Mouse (Mus musculus) lung, embryonic 15.5 days (tissue): Measurements from ENCODE around the gene A930018P22Rik. TPM values are rescaled to one million over a fixed set of nuclear protein-coding genes. Genes with fewer than 3 reads are reported as not detected.

Source experiments
- ATAC-seq: fragments of 200-750 bp; cut with Nextera tagmentation; 2 replicates; pipeline ENCODE4 v1.8.0; 2017; ENCODE audit warnings: moderate number of reproducible peaks, borderline replicate concordance; ENCODE audit not compliant: low FRiP score, low TSS enrichment; ENCODE audit errors: extremely low read depth
- H3K27ac ChIP-seq: fragments of 300-500 bp; sonication (generic); 2 replicates; pipeline ENCODE4 v1.5.1; 2015; ENCODE audit warnings: moderate library complexity, mild to moderate bottlenecking, inconsistent platforms
- H3K27me3 ChIP-seq: fragments of 300-500 bp; sonication (generic); 2 replicates; pipeline ENCODE4 v1.6.1; 2015; ENCODE audit warnings: inconsistent platforms
- H3K36me3 ChIP-seq: fragments of 300-500 bp; sonication (generic); 2 replicates; pipeline ENCODE4 v1.6.1; 2015; ENCODE audit warnings: inconsistent platforms
- H3K4me1 ChIP-seq: fragments of 300-500 bp; sonication (generic); 2 replicates; pipeline ENCODE4 v1.6.1; 2015; ENCODE audit warnings: inconsistent platforms
- H3K4me2 ChIP-seq: fragments of 300-500 bp; sonication (generic); 2 replicates; pipeline ENCODE4 v1.6.1; 2015; ENCODE audit warnings: inconsistent platforms, mild to moderate bottlenecking, moderate library complexity
- H3K4me3 ChIP-seq: fragments of 300-500 bp; sonication (generic); 2 replicates; pipeline ENCODE4 v1.5.1; 2015; ENCODE audit warnings: mild to moderate bottlenecking, inconsistent platforms
- H3K9ac ChIP-seq: fragments of 300-500 bp; sonication (generic); 2 replicates; pipeline ENCODE4 v1.6.1; 2015; ENCODE audit warnings: inconsistent platforms
- H3K9me3 ChIP-seq: fragments of 300-500 bp; sonication (generic); 2 replicates; pipeline ENCODE4 v1.6.1; 2016; ENCODE audit warnings: inconsistent platforms
- WGBS: fragments of 180-500 bp; shearing (Covaris S2); methylation state at CpG from one replicate; pipeline ENCODE4 v1.1.7; 2015; 5-methylcytosine and 5-hydroxymethylcytosine counted together
- polyA plus RNA-seq: library from polyadenylated mRNA; unstranded; fragments of >200 nt; fragmentation: Nextera tagmentation; extraction: Ambion mirVana; gene quantifications from 2 replicates; pipeline ENCODE4 v1.2.1, GENCODE M21; 2015

The A930018P22Rik gene
- polyA plus RNA-seq, 1 experiment from 2014 or later = not detected

DNA sequence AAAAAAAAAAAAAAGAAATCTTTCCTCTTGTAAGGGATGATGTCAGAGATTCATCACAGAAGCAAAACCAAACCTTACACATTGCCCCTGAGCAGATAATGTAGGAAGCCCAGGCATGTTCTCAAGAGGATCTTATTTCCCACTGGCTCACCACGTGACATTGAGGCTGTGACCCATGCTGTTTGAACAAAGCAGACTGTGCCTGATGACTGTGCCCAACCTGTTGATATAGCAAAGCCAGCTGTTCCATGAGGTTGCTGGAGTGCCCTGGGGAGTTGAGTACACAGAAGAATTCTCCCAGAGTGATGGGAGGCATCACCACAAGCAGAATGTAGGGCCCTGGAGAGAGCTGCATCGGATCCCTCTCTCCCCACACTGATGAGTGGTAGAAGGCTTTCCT lies 13.4 kb downstream of the A930018P22Rik start:
- no peak overlapping the region for H3K4me3 ChIP-seq
- H3K9me3 ChIP-seq = no peaks in the 10 kb centered on the region
- no peaks in the 10 kb centered on the region for H3K4me1 ChIP-seq
- no peaks in the 10 kb centered on the region for H3K36me3 ChIP-seq
- H3K9ac ChIP-seq = no peak overlapping the region
- ATAC-seq = no peak
- H3K4me2 ChIP-seq = no peak overlapping the region
- 42% methylated on average over 2 of the region's 2 CpGs for WGBS
- no peaks in the 10 kb centered on the region for H3K27me3 ChIP-seq
- H3K27ac ChIP-seq = no peak overlapping the region

DNA sequence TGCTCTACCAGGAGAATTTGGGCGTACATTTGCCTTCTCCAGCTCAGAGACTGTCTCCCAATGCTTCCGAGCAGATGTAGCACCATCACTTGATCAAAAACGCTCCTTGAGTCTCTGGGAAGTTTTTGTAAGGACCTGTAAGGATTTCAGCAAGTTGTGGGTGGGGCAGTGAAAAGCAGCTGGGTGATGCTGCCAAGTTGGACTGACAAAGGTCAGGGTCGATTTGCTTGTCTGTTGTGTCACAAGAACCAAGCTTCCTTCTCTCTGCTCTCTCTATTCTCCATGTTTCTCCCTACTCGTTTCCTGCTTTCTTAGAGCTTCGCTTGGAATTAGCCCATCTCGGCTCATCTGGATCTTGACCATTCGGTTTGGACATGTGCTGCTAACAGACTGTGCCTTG lies 19.6 kb downstream of the A930018P22Rik start:
- H3K4me3 ChIP-seq = no peak overlapping the region
- 81% methylated on average over 8 of the region's 8 CpGs for WGBS

DNA sequence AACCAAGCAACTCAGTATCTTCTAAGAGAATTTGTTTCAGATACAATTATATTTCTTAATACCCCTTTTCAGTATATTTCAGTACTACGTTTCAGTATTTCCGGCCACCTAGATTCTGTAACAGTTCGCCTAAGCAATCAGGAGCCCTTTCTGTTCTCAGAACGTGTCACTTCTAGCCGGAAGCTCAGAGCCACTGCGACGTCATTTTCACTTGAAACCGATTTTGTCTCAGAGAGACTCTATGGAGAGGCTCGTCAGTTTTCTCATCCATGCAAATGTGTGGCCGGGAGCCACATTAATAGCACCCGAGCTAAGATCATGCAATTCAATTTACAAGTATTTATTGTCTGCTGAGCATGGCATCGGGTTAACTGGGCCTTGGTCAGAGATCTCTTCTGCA lies 21.4 kb downstream of the A930018P22Rik start:
- H3K4me3 ChIP-seq = no peak overlapping the region
- no peak overlapping the region for H3K9ac ChIP-seq
- H3K36me3 ChIP-seq = no peaks in the 10 kb centered on the region
- ATAC-seq = no peak
- 87% methylated on average over 12 of the region's 12 CpGs for WGBS
- H3K27ac ChIP-seq = no peak overlapping the region
- no peak overlapping the region for H3K4me2 ChIP-seq
- no peaks in the 10 kb centered on the region for H3K27me3 ChIP-seq
- no peaks in the 10 kb centered on the region for H3K4me1 ChIP-seq
- H3K9me3 ChIP-seq = no peaks in the 10 kb centered on the region

More for the DNA sequence above, 19.6 kb downstream of the A930018P22Rik start:
- H3K9me3 ChIP-seq = no peaks in the 10 kb centered on the region
- no peaks in the 10 kb centered on the region for H3K27me3 ChIP-seq
- ATAC-seq = no peak
- H3K36me3 ChIP-seq = no peaks in the 10 kb centered on the region
- H3K4me2 ChIP-seq = no peak overlapping the region
- H3K4me1 ChIP-seq = no peaks in the 10 kb centered on the region
- H3K27ac ChIP-seq = no peak overlapping the region
- H3K9ac ChIP-seq = no peak overlapping the region

DNA sequence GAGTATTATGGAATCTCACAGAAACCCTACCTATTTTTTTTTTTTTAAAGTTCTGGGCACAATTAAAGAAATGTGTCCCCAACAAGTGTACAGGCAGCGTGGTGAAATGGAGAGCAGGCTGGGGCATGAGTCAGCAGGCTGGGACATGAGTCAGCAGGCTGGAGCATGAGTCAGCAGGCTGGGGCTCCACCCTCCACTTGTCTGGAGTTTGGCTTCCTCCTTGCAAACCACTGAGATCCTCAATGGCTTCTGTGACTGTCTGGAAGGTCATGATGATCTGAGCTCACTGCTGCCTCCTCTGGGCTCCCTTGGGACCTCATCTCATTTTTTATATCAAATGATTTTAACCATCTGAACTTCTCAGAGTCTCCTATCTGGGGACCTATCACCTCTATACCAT lies 23.4 kb downstream of the A930018P22Rik start:
- Histone ChIP-seq H3K9ac (no peak overlapping the region), H3K4me3 (no peak overlapping the region), H3K4me1 (no peaks in the 10 kb centered on the region), H3K27ac (no peak overlapping the region), H3K27me3 (no peaks in the 10 kb centered on the region), H3K9me3 (no peaks in the 10 kb centered on the region), H3K4me2 (no peak overlapping the region), H3K36me3 (no peaks in the 10 kb centered on the region)
- no peak for ATAC-seq
- WGBS = 60% methylated on average over 1 of the region's 1 CpGs

DNA sequence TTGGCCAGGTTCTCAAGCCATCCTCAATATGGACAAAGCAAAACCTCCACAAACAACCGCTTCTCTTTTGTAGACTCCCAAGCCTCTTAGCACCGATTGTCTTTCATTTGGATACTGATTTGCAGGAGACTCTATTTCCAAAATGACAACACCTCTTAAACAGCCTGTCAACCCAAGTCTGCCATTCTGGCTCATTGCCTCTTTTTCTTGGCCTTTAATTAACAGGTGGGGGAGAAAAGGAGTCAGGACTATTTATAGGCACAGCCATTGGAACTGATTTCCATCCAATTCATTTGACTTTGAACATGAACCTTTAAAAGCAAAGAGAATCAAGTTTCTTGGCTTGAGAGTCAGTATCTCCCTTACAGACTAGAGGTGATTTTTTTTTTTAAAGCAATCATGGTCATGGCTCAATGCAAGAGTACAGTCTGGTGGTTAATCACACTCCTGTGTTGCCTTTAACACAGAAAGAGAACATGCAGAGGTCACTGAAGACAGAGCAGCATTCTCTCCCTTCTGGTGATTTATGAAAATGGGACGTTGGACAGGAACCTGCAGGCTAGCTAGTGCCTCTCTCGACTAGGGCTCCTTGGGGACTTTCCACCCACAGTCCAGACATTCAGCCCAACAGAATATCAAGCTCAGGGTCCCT lies 25.5 kb downstream of the A930018P22Rik start:
- no peak overlapping the region for H3K4me2 ChIP-seq
- WGBS = 62% methylated on average over 4 of the region's 4 CpGs
- no peak overlapping the region for H3K4me3 ChIP-seq
- no peak for ATAC-seq
- no peak overlapping the region for H3K27ac ChIP-seq
- H3K4me1 ChIP-seq = no peaks in the 10 kb centered on the region
- H3K9ac ChIP-seq = no peak overlapping the region
- no peaks in the 10 kb centered on the region for H3K27me3 ChIP-seq
- no peaks in the 10 kb centered on the region for H3K9me3 ChIP-seq
- no peaks in the 10 kb centered on the region for H3K36me3 ChIP-seq

DNA sequence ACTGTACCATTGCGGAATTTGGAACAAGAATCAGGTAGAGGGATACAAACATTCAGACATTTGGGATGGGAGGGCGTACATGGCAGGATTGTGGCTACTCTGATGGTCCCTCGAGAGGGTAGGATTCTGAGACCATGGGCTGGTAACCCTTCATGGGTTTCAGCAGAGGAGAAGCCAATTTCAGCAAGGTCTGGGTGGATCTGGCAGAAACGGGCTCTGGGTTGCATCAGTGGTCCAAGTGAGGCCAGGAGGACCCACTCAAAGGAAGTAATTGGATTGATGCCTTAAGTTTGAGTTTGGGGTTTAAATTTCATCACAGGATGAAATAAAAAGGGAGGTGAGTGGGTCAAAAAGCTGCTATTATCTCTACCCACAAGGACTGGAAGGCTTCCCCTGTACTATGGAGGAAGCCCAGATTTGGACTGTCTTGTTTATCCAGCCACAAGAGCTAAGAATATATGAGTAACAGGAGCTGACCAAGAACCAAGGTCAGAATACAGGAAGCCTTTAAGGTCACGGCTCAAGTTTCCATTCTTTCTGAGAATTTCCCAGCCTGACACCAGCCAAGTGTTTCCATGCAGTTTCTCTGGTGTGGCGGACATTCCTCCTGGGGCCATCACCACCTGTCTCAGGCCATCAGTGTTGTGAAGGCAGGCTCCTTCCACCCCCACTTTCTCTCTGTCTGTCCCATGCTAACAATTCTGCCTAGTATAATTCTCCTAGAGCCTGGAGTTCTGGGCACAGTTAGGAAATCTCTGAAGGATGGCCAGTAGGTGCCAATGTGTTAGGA lies 28.2 kb downstream of the A930018P22Rik start:
- no peaks in the 10 kb centered on the region for H3K9me3 ChIP-seq
- no peak overlapping the region for H3K27ac ChIP-seq
- H3K36me3 ChIP-seq = no peaks in the 10 kb centered on the region
- H3K27me3 ChIP-seq = no peaks in the 10 kb centered on the region
- no peak overlapping the region for H3K9ac ChIP-seq
- no peak overlapping the region for H3K4me2 ChIP-seq
- H3K4me3 ChIP-seq = no peak overlapping the region
- WGBS = 79% methylated on average over 6 of the region's 6 CpGs
- H3K4me1 ChIP-seq = no peaks in the 10 kb centered on the region
- ATAC-seq = no peak

DNA sequence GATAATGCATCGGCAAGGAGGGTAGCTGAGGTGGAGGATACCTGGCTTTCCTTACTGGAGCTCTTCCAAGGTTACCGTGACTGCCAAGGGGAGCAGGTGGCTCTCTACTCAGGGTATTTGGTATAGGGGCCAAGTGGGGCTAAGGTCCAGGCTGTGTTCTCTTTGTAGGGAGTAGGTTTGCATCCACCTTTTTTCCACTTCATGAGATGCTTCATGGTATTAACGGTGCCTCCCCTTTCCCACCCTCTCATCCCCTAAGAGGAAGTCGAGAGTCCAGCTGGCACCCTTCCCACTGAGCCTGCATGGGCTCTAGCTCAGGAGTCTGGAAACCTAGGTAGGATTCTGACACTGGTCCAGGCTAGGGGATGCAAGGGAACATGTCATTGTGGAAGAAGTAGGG lies 30.8 kb downstream of the A930018P22Rik start:
- no peak for ATAC-seq
- whole genome bisulfite sequencing = 69% methylated on average over 4 of the region's 4 CpGs
- H3K4me3 ChIP-seq = no peak overlapping the region
- no peak overlapping the region for H3K9ac ChIP-seq
- H3K9me3 ChIP-seq = no peaks in the 10 kb centered on the region
- H3K27me3 ChIP-seq = no peaks in the 10 kb centered on the region
- H3K27ac ChIP-seq = no peak overlapping the region
- no peaks in the 10 kb centered on the region for H3K36me3 ChIP-seq
- H3K4me2 ChIP-seq = no peak overlapping the region
- no peaks in the 10 kb centered on the region for H3K4me1 ChIP-seq

DNA sequence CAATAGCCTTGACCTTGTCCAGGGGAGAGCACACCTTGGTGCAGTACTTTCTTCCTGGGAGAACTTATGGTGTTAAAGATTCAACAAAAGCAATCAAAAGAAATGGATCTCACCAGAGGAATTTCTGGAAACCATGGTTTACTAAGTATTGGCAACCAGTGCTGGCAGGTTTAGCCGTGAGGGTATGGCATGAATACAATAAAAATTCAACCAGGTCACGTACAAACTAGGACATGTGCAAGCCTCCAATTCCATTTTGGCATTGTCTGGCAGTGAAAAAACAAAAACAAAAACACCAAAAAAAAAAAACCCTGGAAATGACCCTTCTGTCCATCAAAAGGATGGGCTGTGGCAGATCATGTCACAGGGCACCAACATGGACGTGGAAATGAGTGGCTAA lies 31.3 kb downstream of the A930018P22Rik start:
- 77% methylated on average over 3 of the region's 3 CpGs for WGBS
- Histone ChIP-seq H3K4me2 (no peak overlapping the region), H3K27me3 (no peaks in the 10 kb centered on the region), H3K9ac (no peak overlapping the region), H3K9me3 (no peaks in the 10 kb centered on the region), H3K4me3 (no peak overlapping the region), H3K36me3 (no peaks in the 10 kb centered on the region), H3K4me1 (no peaks in the 10 kb centered on the region), H3K27ac (no peak overlapping the region)
- ATAC-seq = no peak

DNA sequence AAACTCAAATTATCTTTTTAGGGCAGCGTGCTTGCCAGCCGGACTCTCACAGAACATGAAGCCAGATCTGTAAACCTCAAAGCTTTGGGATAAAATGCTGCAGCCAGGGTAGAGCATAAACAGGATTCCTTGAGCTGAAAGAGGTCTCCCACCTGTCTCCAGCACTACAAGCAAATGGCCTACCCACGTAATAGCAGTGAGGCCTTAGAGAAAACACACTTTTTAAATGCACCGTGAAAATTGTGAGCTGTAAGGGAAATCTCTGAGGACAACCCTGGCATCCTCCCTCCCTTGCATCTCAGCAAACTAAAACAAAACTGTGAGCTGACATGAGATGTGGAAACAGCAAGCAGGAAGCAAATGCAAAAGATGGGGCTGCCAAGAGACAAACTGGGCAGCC lies 35.3 kb downstream of the A930018P22Rik start:
- Histone ChIP-seq H3K9ac (no peak overlapping the region), H3K9me3 (no peaks in the 10 kb centered on the region), H3K4me1 (no peaks in the 10 kb centered on the region), H3K4me3 (no peak overlapping the region), H3K27me3 (no peaks in the 10 kb centered on the region), H3K27ac (no peak overlapping the region), H3K4me2 (no peak overlapping the region), H3K36me3 (no peaks in the 10 kb centered on the region)
- no peak for ATAC-seq
- WGBS = 74% methylated on average over 4 of the region's 4 CpGs

DNA sequence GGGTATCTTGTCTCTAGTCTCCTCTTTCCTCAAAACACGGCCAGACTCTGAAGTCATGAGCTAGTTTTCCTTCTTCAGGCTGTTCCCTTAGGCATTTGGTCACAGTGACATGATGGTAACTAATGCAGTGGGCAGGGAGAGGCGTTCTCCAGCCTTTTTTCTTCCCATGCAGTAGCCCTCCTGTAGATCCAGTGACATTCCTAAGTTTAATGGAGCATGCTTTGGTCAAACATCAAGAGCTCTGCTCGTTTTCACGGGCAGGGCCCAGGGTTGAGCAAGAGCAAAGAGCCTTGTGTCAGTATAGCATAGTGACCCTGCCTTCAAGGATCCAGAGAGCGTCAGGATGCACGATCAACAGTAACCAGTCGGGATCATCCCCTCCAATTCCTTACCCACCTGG lies 40.8 kb downstream of the A930018P22Rik start:
- Histone ChIP-seq H3K9ac (no peak overlapping the region), H3K4me3 (no peak overlapping the region), H3K9me3 (no peaks in the 10 kb centered on the region), H3K4me1 (no peaks in the 10 kb centered on the region), H3K27me3 (no peaks in the 10 kb centered on the region), H3K4me2 (no peak overlapping the region), H3K36me3 (no peaks in the 10 kb centered on the region), H3K27ac (no peak overlapping the region)
- no peak for ATAC-seq
- WGBS = 79% methylated on average over 7 of the region's 7 CpGs

DNA sequence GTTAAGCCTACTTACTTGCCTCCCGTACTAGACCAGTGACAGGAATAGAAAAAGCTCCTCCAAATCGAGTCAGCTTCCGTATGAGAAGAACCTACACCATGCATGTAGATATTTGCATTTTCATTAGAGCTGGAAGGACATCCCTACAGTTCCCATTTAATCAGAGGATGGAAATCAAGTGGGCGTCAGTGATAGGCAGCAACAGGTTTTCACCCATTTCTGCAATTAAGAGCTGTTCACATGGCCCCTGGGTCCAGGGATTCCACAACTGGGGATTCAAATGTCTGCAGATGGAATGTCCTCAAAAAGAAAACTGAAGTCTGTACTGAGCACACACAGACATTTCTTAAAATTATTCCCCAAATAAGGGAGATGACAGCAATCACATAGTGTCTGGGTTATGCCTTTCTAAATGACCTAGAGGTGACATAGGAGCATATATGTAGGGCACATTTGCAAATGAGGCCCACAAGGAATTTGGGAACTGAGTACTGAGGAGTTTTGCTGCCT lies 41.5 kb downstream of the A930018P22Rik start:
- H3K4me1 ChIP-seq = no peaks in the 10 kb centered on the region
- no peaks in the 10 kb centered on the region for H3K36me3 ChIP-seq
- H3K4me2 ChIP-seq = no peak overlapping the region
- no peaks in the 10 kb centered on the region for H3K9me3 ChIP-seq
- no peak for ATAC-seq
- H3K27me3 ChIP-seq = no peaks in the 10 kb centered on the region
- WGBS = 86% methylated on average over 4 of the region's 4 CpGs
- no peak overlapping the region for H3K27ac ChIP-seq
- no peak overlapping the region for H3K9ac ChIP-seq
- H3K4me3 ChIP-seq = no peak overlapping the region

DNA sequence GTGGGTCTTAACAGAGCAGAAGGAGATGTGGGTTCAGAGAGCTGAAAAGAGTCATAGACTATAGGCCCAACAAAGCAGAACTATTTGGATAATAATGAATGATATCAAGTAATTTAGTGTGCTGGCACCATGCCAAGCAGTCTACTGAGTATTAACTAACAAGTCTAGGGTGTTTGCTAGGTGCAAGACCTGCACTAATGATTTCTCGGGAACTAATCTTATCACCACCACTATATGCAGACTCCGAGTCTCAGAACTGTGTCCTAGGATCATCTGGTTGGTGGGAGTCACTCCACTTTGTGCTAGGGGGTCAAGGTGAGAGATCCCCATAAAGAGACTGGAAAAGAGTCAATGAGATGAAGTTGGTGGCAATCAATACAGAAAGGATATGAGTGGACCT lies 43.1 kb downstream of the A930018P22Rik start:
- no peaks in the 10 kb centered on the region for H3K27me3 ChIP-seq
- no peak for ATAC-seq
- H3K27ac ChIP-seq = no peak overlapping the region
- no peak overlapping the region for H3K4me2 ChIP-seq
- no peaks in the 10 kb centered on the region for H3K4me1 ChIP-seq
- 71% methylated on average over 2 of the region's 2 CpGs for WGBS
- H3K4me3 ChIP-seq = no peak overlapping the region
- H3K36me3 ChIP-seq = no peaks in the 10 kb centered on the region
- H3K9me3 ChIP-seq = no peaks in the 10 kb centered on the region
- H3K9ac ChIP-seq = no peak overlapping the region
